In genomic region chr11:69443328-69443727, GRCm38 (mm10) we compare ENCODE assay signal across 1 mouse cellular context.
A peak's percentile ranks its signal among the peaks of the same experiment; 100 is the strongest.
TF ChIP-seq lines count a peak whose summit lies in the region.

No protein-coding gene starts in this region.

TF ChIP-seq in MEL, 35 proteins besides CTCF, POLR2A, EP300 and RAD21 (continued from another document):
- TF ChIP-seq MYC (IDR thresholded peaks at IDR 0.05; ENCODE audit: low read depth, low read length), result 0 out of 2 replicates have a peak, but pooled peaks have one; percentile 65
- peak; percentile 45; the same call in 1 of the 2 replicates for TF ChIP-seq BHLHE40 (IDR thresholded peaks at IDR 0.05; ENCODE audit: borderline replicate concordance, low read depth, low read length)
